ENCODE assay signal across 8 mouse cellular contexts in the genomic region with DNA sequence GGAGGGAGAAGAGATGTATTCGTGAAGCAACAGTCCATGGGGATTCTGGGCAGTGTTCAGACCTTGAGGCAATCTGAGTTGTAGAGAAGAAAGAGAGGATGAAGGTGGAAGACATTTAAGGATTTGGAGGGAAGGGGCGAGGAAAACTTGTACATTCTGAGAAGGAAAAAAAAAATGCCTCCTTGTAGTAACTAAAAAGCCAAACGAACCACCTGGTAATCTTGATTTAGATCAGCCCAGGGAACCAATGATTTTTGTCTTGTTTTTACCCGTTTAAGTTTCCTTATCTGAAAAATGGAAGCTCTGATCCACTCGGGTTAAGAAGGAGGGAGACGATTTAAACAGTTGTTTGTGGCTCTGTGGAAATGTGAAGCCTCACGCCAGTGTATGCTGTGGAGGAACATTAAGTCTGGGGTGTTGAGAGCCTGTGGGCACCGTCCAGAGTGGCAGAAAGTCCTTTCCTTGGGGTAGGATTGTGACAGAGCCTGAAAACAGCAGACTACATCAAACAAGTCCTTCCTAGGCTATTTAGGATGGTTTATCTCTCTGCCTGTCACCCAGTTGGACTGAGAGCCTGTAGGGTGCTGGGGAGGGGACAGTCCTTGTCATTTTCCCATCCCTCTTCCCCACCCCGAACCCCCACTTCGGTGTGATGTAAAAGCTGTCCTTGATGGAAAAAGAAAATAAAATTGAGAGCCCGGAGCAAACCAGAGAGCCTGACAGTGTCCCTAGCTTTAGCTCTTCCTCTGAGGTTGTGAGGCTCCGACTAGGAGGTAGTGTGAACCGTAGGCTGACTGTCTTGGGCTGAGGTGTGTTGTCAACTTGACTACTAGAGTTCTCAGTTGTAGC. TPM values are rescaled to one million over a fixed set of nuclear protein-coding genes. Genes with fewer than 3 reads are reported as not detected.
DNase-seq lines count a peak whose midpoint lies in the region; ATAC-seq lines count a peak whose summit lies in the region.

No protein-coding gene starts in this region.

- no peaks in the 10 kb centered on the region for H3K36me3 ChIP-seq in liver, embryonic 11.5 days (ENCODE audit: control insufficient read depth, insufficient read depth, low read length)
- H3K36me3 ChIP-seq in stomach, embryonic 16.5 days (ENCODE audit: control insufficient read depth, insufficient read depth, low read length), result no peaks in the 10 kb centered on the region

- H3K4me3 ChIP-seq in liver, embryonic 11.5 days (ENCODE audit: low read depth, low read length), result peak overlapping the region; percentile 75
- H3K4me3 ChIP-seq in stomach, embryonic 16.5 days (replicated peaks; ENCODE audit: low read length), result peak overlapping the region; percentile 91

- ATAC-seq in CD4-positive, CD25-positive, alpha-beta regulatory T cell, adult 4 months, result no peak
- no peak for ATAC-seq in liver, embryonic 11.5 days (replicated peaks; ENCODE audit: low FRiP score)
- ATAC-seq in stomach, embryonic 16.5 days (ENCODE audit: insufficient read depth, low FRiP score), result no peak
- no peak for ATAC-seq in activated CD4-positive, CD25-positive, alpha-beta regulatory T cell, adult 4 months
- no peak for ATAC-seq in monocyte, adult 5-6 weeks (replicated peaks; ENCODE audit: insufficient number of reproducible peaks, low FRiP score, low TSS enrichment, poor library complexity, severe bottlenecking)

- peaks cover 13% of the 10 kb centered on the region; the same call in 1 of the 2 replicates for H3K4me1 ChIP-seq in liver, embryonic 11.5 days (replicated peaks; ENCODE audit: control insufficient read depth, insufficient read depth, low read length)
- peaks cover 22% of the 10 kb centered on the region for H3K4me1 ChIP-seq in stomach, embryonic 16.5 days (ENCODE audit: control insufficient read depth, insufficient read depth, low read length)

- peak overlapping the region; percentile 76 for H3K27ac ChIP-seq in liver, embryonic 11.5 days (ENCODE audit: low read depth, low read length)
- H3K27ac ChIP-seq in stomach, embryonic 16.5 days (ENCODE audit: low read length), result peak overlapping the region; percentile 98

- peak; percentile 15 for DNase-seq in CD4-positive, CD25-positive, alpha-beta regulatory T cell, adult 2 months (ENCODE audit: low read depth, low spot score)
- DNase-seq in thymus, postnatal 0 days (ENCODE audit: low spot score), result peak; percentile 27
- DNase-seq in thymus, postnatal 10 days (ENCODE audit: low spot score in 2 of 2), result no peak
- DNase-seq in liver, embryonic 11.5 days (ENCODE audit: low spot score), result no peak

- H3K9me3 ChIP-seq in liver, embryonic 11.5 days (ENCODE audit: control insufficient read depth, low read length), result no peaks in the 10 kb centered on the region
- no peaks in the 10 kb centered on the region for H3K9me3 ChIP-seq in stomach, embryonic 16.5 days (replicated peaks; ENCODE audit: control insufficient read depth, low read length)

- WGBS in liver, embryonic 11.5 days, result 19% methylated on average over 13 of the region's 13 CpGs
- 8% methylated on average over 13 of the region's 13 CpGs for WGBS in stomach, embryonic 16.5 days

- H3K27me3 ChIP-seq in liver, embryonic 11.5 days (replicated peaks; ENCODE audit: control insufficient read depth, insufficient read depth, low read length), result peaks cover 20% of the 10 kb centered on the region
- H3K27me3 ChIP-seq in stomach, embryonic 16.5 days (ENCODE audit: control insufficient read depth, insufficient read depth, low read length), result no peaks in the 10 kb centered on the region

- peak overlapping the region; percentile 85 for H3K4me2 ChIP-seq in liver, embryonic 11.5 days
- peak overlapping the region; percentile 80 for H3K4me2 ChIP-seq in stomach, embryonic 16.5 days (ENCODE audit: low read depth, low read length)

- H3K9ac ChIP-seq in liver, embryonic 11.5 days (ENCODE audit: low read depth, low read length), result peak overlapping the region; percentile 88
- peak overlapping the region; percentile 99 for H3K9ac ChIP-seq in stomach, embryonic 16.5 days (ENCODE audit: low read length)

RNA-seq across cellular contexts. Expression of a gene that starts 1.5 kb away (rescaled TPM):
- polyA plus RNA-seq in CD4-positive, CD25-positive, alpha-beta regulatory T cell, adult 4 months (2017; shearing (Covaris generic)), result under 1 TPM in 1 of 2 experiments, not detected in 1; 0.11 TPM
- 13.2 and 18.1 TPM in 2 replicates for polyA plus RNA-seq in thymus, postnatal 0 days (2015; fragmentation: Nextera tagmentation; extraction: Ambion mirVana)
- polyA plus RNA-seq in liver, embryonic 11.5 days (2014; fragmentation: Nextera tagmentation; extraction: Ambion mirVana), result 22.3 and 22.5 TPM in 2 replicates
- 20.1 and 23.6 TPM in 2 replicates for polyA plus RNA-seq in stomach, embryonic 16.5 days (2015; fragmentation: Nextera tagmentation; extraction: Ambion mirVana)
- polyA plus RNA-seq in activated CD4-positive, CD25-positive, alpha-beta regulatory T cell, adult 4 months (2017; shearing (Covaris generic)), result under 1 TPM in 1 of 2 experiments, not detected in 1; 0.48 TPM
- not detected in 3 replicates for total RNA-seq in monocyte, adult 5-6 weeks (2017)

RNA-seq across cellular contexts. Expression of a gene that starts 31.0 kb away (rescaled TPM):
- 100 to 1,000 TPM in 1 of 2 experiments, 10 to 100 TPM in 1; 87.8 to 108 TPM for polyA plus RNA-seq in CD4-positive, CD25-positive, alpha-beta regulatory T cell, adult 4 months (2017; shearing (Covaris generic))
- polyA plus RNA-seq in thymus, postnatal 0 days (2015; fragmentation: Nextera tagmentation; extraction: Ambion mirVana), result 13.8 and 17.2 TPM in 2 replicates
- polyA plus RNA-seq in liver, embryonic 11.5 days (2014; fragmentation: Nextera tagmentation; extraction: Ambion mirVana), result 12.0 and 12.5 TPM in 2 replicates
- polyA plus RNA-seq in stomach, embryonic 16.5 days (2015; fragmentation: Nextera tagmentation; extraction: Ambion mirVana), result 45.8 and 48.0 TPM in 2 replicates
- 10 to 100 TPM; 89.7 to 92.1 TPM for polyA plus RNA-seq in activated CD4-positive, CD25-positive, alpha-beta regulatory T cell, adult 4 months (2017; shearing (Covaris generic))
- total RNA-seq in monocyte, adult 5-6 weeks (2017), result 43.7 to 58.4 TPM (median 52.8 TPM) in 3 replicates

RNA-seq across cellular contexts. Expression of a gene that starts 42.8 kb away (rescaled TPM):
- under 1 TPM in 1 of 2 experiments, not detected in 1; 0.20 TPM for polyA plus RNA-seq in CD4-positive, CD25-positive, alpha-beta regulatory T cell, adult 4 months (2017; shearing (Covaris generic))
- polyA plus RNA-seq in thymus, postnatal 0 days (2015; fragmentation: Nextera tagmentation; extraction: Ambion mirVana), result 1.7 and 2.8 TPM in 2 replicates
- 44.8 and 53.0 TPM in 2 replicates for polyA plus RNA-seq in liver, embryonic 11.5 days (2014; fragmentation: Nextera tagmentation; extraction: Ambion mirVana)
- polyA plus RNA-seq in stomach, embryonic 16.5 days (2015; fragmentation: Nextera tagmentation; extraction: Ambion mirVana), result 4.0 and 5.2 TPM in 2 replicates
- under 1 TPM in 1 of 2 experiments, not detected in 1; 0.21 TPM for polyA plus RNA-seq in activated CD4-positive, CD25-positive, alpha-beta regulatory T cell, adult 4 months (2017; shearing (Covaris generic))
- total RNA-seq in monocyte, adult 5-6 weeks (2017), result 0.29 to 1.6 TPM (median 0.29 TPM) in 3 replicates

Comparison
In these comparisons a context has a peak if more than half of its experiments do, and no peak if none do; other contexts are left out.
1. DNase-seq: peak in CD4-positive, CD25-positive, alpha-beta regulatory T cell, adult 2 months (single experiment) and thymus, postnatal 0 days (single experiment); none in thymus, postnatal 10 days (0 of 2) and liver, embryonic 11.5 days (single experiment).